Mouse (Mus musculus) adrenal gland, adult 2 months (tissue): ENCODE measurements around the gene Arhgef3. TPM values are rescaled to one million over a fixed set of nuclear protein-coding genes. Genes with fewer than 3 reads are reported as not detected.

ENCODE experiments used
- DNase-seq: peaks from one replicate; pipeline ENCODE4 v3.0.0; 2021
- polyA plus RNA-seq: library from polyadenylated mRNA; depleted of rRNA; stranded (reverse); fragments of >200 nt; gene quantifications from 2 replicates; pipeline ENCODE4 v1.2.3, GENCODE M21; 2012
- total RNA-seq, 2 experiments: library from RNA; stranded (reverse); gene quantifications; 2 replicates each; pipeline ENCODE4 v1.2.3; 2021

Arhgef3 gene
- total and polyA plus RNA-seq, 3 experiments, result 8.2 to 44.1 (median 39.8) TPM

GRCm38 (mm10) chr14:27164639-27165038 lies 49.9 kb downstream of the Arhgef3 start:
- no peak for DNase-seq

GRCm38 (mm10) chr14:27166751-27167150 lies 52.1 kb downstream of the Arhgef3 start:
- no peak for DNase-seq

- DNase-seq, result no peak
Observed at GRCm38 (mm10) chr14:27167177-27167576, 52.5 kb downstream of the Arhgef3 start.

- peak; percentile 71 for DNase-seq
Observed at GRCm38 (mm10) chr14:27168387-27168786, 53.7 kb downstream of the Arhgef3 start.

GRCm38 (mm10) chr14:27169287-27169686 lies 54.6 kb downstream of the Arhgef3 start:
- DNase-seq, result no peak

- DNase-seq, result no peak
Observed at GRCm38 (mm10) chr14:27170421-27170820, 55.7 kb downstream of the Arhgef3 start.

GRCm38 (mm10) chr14:27171175-27171830 lies 56.6 kb downstream of the Arhgef3 start:
- DNase-seq, result no peak

- peak; percentile 85 for DNase-seq
Observed at GRCm38 (mm10) chr14:27173178-27173803, 58.6 kb downstream of the Arhgef3 start.

- DNase-seq, result no peak
Observed at GRCm38 (mm10) chr14:27174188-27174786, 59.6 kb downstream of the Arhgef3 start.

- DNase-seq, result no peak
Observed at GRCm38 (mm10) chr14:27174831-27175301, 60.2 kb downstream of the Arhgef3 start.

GRCm38 (mm10) chr14:27175343-27175742 lies 60.6 kb downstream of the Arhgef3 start:
- DNase-seq, result no peak

- peak; percentile 62 for DNase-seq
Observed at GRCm38 (mm10) chr14:27177800-27178559, 63.3 kb downstream of the Arhgef3 start.

- DNase-seq, result peak; percentile 70
Observed at GRCm38 (mm10) chr14:27178560-27178920, 63.8 kb downstream of the Arhgef3 start.

GRCm38 (mm10) chr14:27179771-27180170 lies 65.1 kb downstream of the Arhgef3 start:
- no peak for DNase-seq

GRCm38 (mm10) chr14:27182059-27182458 lies 67.4 kb downstream of the Arhgef3 start:
- peak; percentile 67 for DNase-seq

GRCm38 (mm10) chr14:27182646-27183438 lies 68.1 kb downstream of the Arhgef3 start:
- DNase-seq, result no peak

GRCm38 (mm10) chr14:27183501-27184230 lies 69.0 kb downstream of the Arhgef3 start:
- DNase-seq, result peak; percentile 74

GRCm38 (mm10) chr14:27185902-27186301 lies 71.2 kb downstream of the Arhgef3 start:
- no peak for DNase-seq

- no peak for DNase-seq
Observed at GRCm38 (mm10) chr14:27186596-27186995, 71.9 kb downstream of the Arhgef3 start.

- peak; percentile 83 for DNase-seq
Observed at GRCm38 (mm10) chr14:27187025-27187424, 72.3 kb downstream of the Arhgef3 start.

GRCm38 (mm10) chr14:27187885-27188284 lies 73.2 kb downstream of the Arhgef3 start:
- no peak for DNase-seq
